Comparison of ENCODE assay signal across 8 mouse cellular contexts in genomic region chr4:95082481-95083088, GRCm38 (mm10). TPM values are rescaled to one million over a fixed set of nuclear protein-coding genes. Genes with fewer than 3 reads are reported as not detected.
DNase-seq lines count a peak whose midpoint lies in the region; ATAC-seq and TF ChIP-seq lines count a peak whose summit lies in the region.

No protein-coding gene starts in this region.

- peak; percentile 84 for ATAC-seq in hindbrain, postnatal 0 days

- no peak overlapping the region for H3K4me2 ChIP-seq in hindbrain, postnatal 0 days (ENCODE audit: low read depth, low read length)

- no peak overlapping the region for H3K9ac ChIP-seq in hindbrain, postnatal 0 days (replicated peaks; ENCODE audit: low read length)

- H3K27me3 ChIP-seq in hindbrain, postnatal 0 days (ENCODE audit: insufficient read depth, low read length): no peaks in the 10 kb centered on the region

- TF ChIP-seq CTCF in gastrocnemius, adult 2 months (IDR thresholded peaks at IDR 0.05): no peak
- no peak for TF ChIP-seq CTCF in hindbrain, postnatal 0 days (IDR thresholded peaks at IDR 0.05; ENCODE audit: low read depth)

- H3K9me3 ChIP-seq in hindbrain, postnatal 0 days (ENCODE audit: low read length): no peaks in the 10 kb centered on the region

- peak overlapping the region; percentile 79 for H3K27ac ChIP-seq in gastrocnemius, adult 2 months
- H3K27ac ChIP-seq in hindbrain, postnatal 0 days: 0 out of 2 replicates have a peak overlapping the region, but pooled peaks have one; percentile 12

- intact Hi-C loops in gastrocnemius, adult 2 months (cut with DNase I): loop anchor here (5.0 kb wide), 2 partner anchors 50 to 65 kb away; no protein-coding TSS in a partner anchor

- H3K36me3 ChIP-seq in hindbrain, postnatal 0 days (ENCODE audit: insufficient read depth, low read length): no peaks in the 10 kb centered on the region

- WGBS in hindbrain, postnatal 0 days: 37% methylated on average over 4 of the region's 4 CpGs

- no peak overlapping the region for H3K4me3 ChIP-seq in gastrocnemius, adult 2 months
- H3K4me3 ChIP-seq in hindbrain, postnatal 0 days (ENCODE audit: low read length): no peak overlapping the region

- peak; percentile 49 for DNase-seq in Muller cell, postnatal 12 days (ENCODE audit: inconsistent ontology term)
- DNase-seq in brain, adult 2 months (ENCODE audit: low read depth, low spot score): peak; percentile 57
- peak; percentile 65 for DNase-seq in gastrocnemius, adult 2 months
- peak; percentile 74 for DNase-seq in hindbrain, postnatal 0 days (ENCODE audit: low spot score)
- DNase-seq in lung, postnatal 10 days: peak; percentile 87
- DNase-seq in yolk sac, embryonic 10.5 days (ENCODE audit: low spot score): peak; percentile 19
- DNase-seq in right cerebral cortex, postnatal 10 days (ENCODE audit: low spot score in 2 of 2): no peak
- DNase-seq in frontal cortex, postnatal 14 days (ENCODE audit: low spot score in 2 of 2): no peak

- H3K4me1 ChIP-seq in hindbrain, postnatal 0 days (ENCODE audit: insufficient read depth, low read length): no peaks in the 10 kb centered on the region

RNA-seq across cellular contexts. Expression of gene Jun, which starts 30.6 kb away (rescaled TPM):
- 10 to 100 TPM; 41.1 to 59.2 TPM for total RNA-seq in gastrocnemius, adult 2 months (2021)
- total RNA-seq in hindbrain, postnatal 0 days (2014; rRNA removed): 74.4 and 86.4 TPM in 2 replicates
- polyA plus RNA-seq in hindbrain, postnatal 0 days (2015; fragmentation: Nextera tagmentation; extraction: Ambion mirVana): 57.5 and 59.9 TPM in 2 replicates

Comparison
In these comparisons a context has a peak if more than half of its experiments do, and no peak if none do; other contexts are left out.
1. DNase-seq: peak in Muller cell, postnatal 12 days (single experiment), brain, adult 2 months (single experiment), gastrocnemius, adult 2 months (single experiment), hindbrain, postnatal 0 days (single experiment), lung, postnatal 10 days (single experiment) and yolk sac, embryonic 10.5 days (single experiment); none in right cerebral cortex, postnatal 10 days (0 of 2) and frontal cortex, postnatal 14 days (0 of 2).